Mouse (Mus musculus) central nervous system, embryonic 14 days (tissue): ENCODE results near the gene Olfr453. TPM values are rescaled to one million over a fixed set of nuclear protein-coding genes. Genes with fewer than 3 reads are reported as not detected.

Source experiments
- polyA plus RNA-seq: library from polyadenylated mRNA; depleted of rRNA; stranded (reverse); fragments of >200 nt; gene quantifications from 2 replicates; pipeline ENCODE4 v1.2.3, GENCODE M21; 2012; rRNA removed

Gene Olfr453
- not detected in 2 replicates for polyA plus RNA-seq

GRCm38 (mm10) chr6:42739071-42739470, at the start of gene Olfr453:
Gene Olfr453, plus strand, starts transcription at chr6:42739371.

GRCm38 (mm10) chr6:42709291-42710211, 29.6 kb upstream of the Olfr453 start, which contains the start of gene Tcaf1:
Gene Tcaf1, minus strand, starts transcription at chr6:42710088.

GRCm38 (mm10) chr6:42756104-42756503, 16.9 kb downstream of the Olfr453 start, which contains the start of gene Olfr38:
Gene Olfr38, plus strand, starts transcription at chr6:42756404.

GRCm38 (mm10) chr6:42784793-42785192, 45.6 kb downstream of the Olfr453 start, which contains the start of gene Olfr452:
Gene Olfr452, plus strand, starts transcription at chr6:42785093.

Other genes with a start within 250 kb of the Olfr453 start
- not detected in 2 replicates for gene Olfr455, start 191.8 kb upstream of the Olfr453 start, polyA plus RNA-seq
- gene Tcaf3, start 141.7 kb upstream of the Olfr453 start, polyA plus RNA-seq, result not detected in 2 replicates
- gene Tcaf2, start 94.1 kb upstream of the Olfr453 start, polyA plus RNA-seq, result 1.4 and 2.1 TPM in 2 replicates
- gene Tcaf1, start 29.3 kb upstream of the Olfr453 start, polyA plus RNA-seq, result 138 and 142 TPM in 2 replicates
- gene Olfr38, start 17.0 kb downstream of the Olfr453 start, polyA plus RNA-seq, result not detected in 2 replicates
- not detected in 2 replicates for gene Olfr452, start 45.7 kb downstream of the Olfr453 start, polyA plus RNA-seq
- gene Olfr450, start 72.6 kb downstream of the Olfr453 start, polyA plus RNA-seq, result not detected in 2 replicates
- gene Olfr449, start 95.0 kb downstream of the Olfr453 start, polyA plus RNA-seq, result not detected in 2 replicates
- gene Olfr448, start 151.1 kb downstream of the Olfr453 start, polyA plus RNA-seq, result not detected in 2 replicates
- not detected in 2 replicates for gene Olfr447, start 169.5 kb downstream of the Olfr453 start, polyA plus RNA-seq
- gene Olfr446, start 182.0 kb downstream of the Olfr453 start, polyA plus RNA-seq, result not detected in 2 replicates
- not detected in 2 replicates for gene Olfr444, start 209.7 kb downstream of the Olfr453 start, polyA plus RNA-seq